Mouse (Mus musculus): ENCODE data around the gene Ccdc85c.

DNA sequence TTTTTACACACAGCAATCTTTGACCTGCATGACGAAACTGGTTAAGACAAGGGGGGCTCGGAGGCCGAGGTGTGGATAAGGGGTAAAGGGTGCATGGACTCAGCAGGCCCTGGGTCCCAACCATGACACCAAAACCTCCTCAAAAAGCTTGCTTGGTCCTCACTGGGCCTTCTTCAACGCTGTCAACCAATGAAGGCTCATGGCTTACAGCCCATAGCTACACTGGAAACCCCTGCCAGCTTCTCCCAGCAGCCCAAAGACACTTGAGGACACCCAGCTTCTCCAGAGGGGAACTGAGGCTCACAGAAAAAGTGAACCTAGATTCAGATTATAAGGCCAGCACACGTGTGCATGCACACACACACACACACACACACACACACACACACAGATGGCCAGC is 19.3 kb downstream of the Ccdc85c start:
- no peak for TF ChIP-seq POLR2A (IDR thresholded peaks at IDR 0.05; ENCODE audit: borderline replicate concordance, extremely low read depth, low read depth, low read length)
- no peak for TF ChIP-seq CTCF (IDR thresholded peaks at IDR 0.05; ENCODE audit: insufficient read depth, low read length)
